Mouse (Mus musculus): ENCODE data around the gene Sh3pxd2a. TPM values are rescaled to one million over a fixed set of nuclear protein-coding genes. Genes with fewer than 3 reads are reported as not detected.

The Sh3pxd2a gene
- total RNA-seq, 2 experiments from 2014 or later = 35.5 to 36.6 TPM

GRCm38 (mm10) chr19:47264322-47265092 lies 199.7 kb downstream of the Sh3pxd2a start:
- peak; percentile 59 to 68 for DNase-seq
- intact Hi-C loops (cut with DNase I) = loop anchor here (1.0 to 5.0 kb wide), 2 partner anchors 74 to 213 kb away; no protein-coding TSS in a partner anchor

- intact Hi-C loops (cut with DNase I) = loop anchor here (1.0 kb wide), 1 partner anchor 75 kb away; no protein-coding TSS in a partner anchor
- DNase-seq = no peak
Measured at GRCm38 (mm10) chr19:47263621-47264020, 200.6 kb downstream of the Sh3pxd2a start.

- DNase-seq = no peak
- intact Hi-C loops (cut with DNase I) = loop anchor here (1.0 kb wide), 1 partner anchor 87 kb away; no protein-coding TSS in a partner anchor
Measured at GRCm38 (mm10) chr19:47261196-47261595, 203.0 kb downstream of the Sh3pxd2a start.

GRCm38 (mm10) chr19:47259581-47259980 lies 204.6 kb downstream of the Sh3pxd2a start:
- intact Hi-C loops (cut with DNase I) = loop anchor here (5.0 kb wide), 2 partner anchors 42 to 132 kb away; no protein-coding TSS in a partner anchor
- DNase-seq = no peak

- intact Hi-C loops (cut with DNase I) = loop anchor here (5.0 kb wide), 2 partner anchors 39 to 129 kb away; no protein-coding TSS in a partner anchor
- DNase-seq = no peak
Measured at GRCm38 (mm10) chr19:47255919-47256318, 208.3 kb downstream of the Sh3pxd2a start.

GRCm38 (mm10) chr19:47255036-47255435 lies 209.2 kb downstream of the Sh3pxd2a start:
- intact Hi-C loops (cut with DNase I) = loop anchor here (5.0 kb wide), 2 partner anchors 38 to 128 kb away; no protein-coding TSS in a partner anchor
- DNase-seq = no peak

GRCm38 (mm10) chr19:47253053-47253628 lies 211.1 kb downstream of the Sh3pxd2a start:
- intact Hi-C loops (cut with DNase I) = no loop called here

GRCm38 (mm10) chr19:47250931-47251330 lies 213.3 kb downstream of the Sh3pxd2a start:
- no peak for DNase-seq
- intact Hi-C loops (cut with DNase I) = no loop called here

More at GRCm38 (mm10) chr19:47253053-47253628, 211.1 kb downstream of the Sh3pxd2a start:
- DNase-seq = no peak

- intact Hi-C loops (cut with DNase I) = no loop called here
- peak; percentile 49 to 62 for DNase-seq
Measured at GRCm38 (mm10) chr19:47248906-47249568, 215.2 kb downstream of the Sh3pxd2a start.

GRCm38 (mm10) chr19:47248296-47248695 lies 215.9 kb downstream of the Sh3pxd2a start:
- intact Hi-C loops (cut with DNase I) = no loop called here
- DNase-seq = no peak

- intact Hi-C loops (cut with DNase I) = no loop called here
Measured at GRCm38 (mm10) chr19:47247791-47248190, 216.4 kb downstream of the Sh3pxd2a start.

GRCm38 (mm10) chr19:47245512-47245911 lies 218.7 kb downstream of the Sh3pxd2a start:
- no peak for DNase-seq
- intact Hi-C loops (cut with DNase I) = no loop called here

More at GRCm38 (mm10) chr19:47247791-47248190, 216.4 kb downstream of the Sh3pxd2a start:
- no peak for DNase-seq

GRCm38 (mm10) chr19:47242227-47242626 lies 222.0 kb downstream of the Sh3pxd2a start:
- intact Hi-C loops (cut with DNase I) = no loop called here
- DNase-seq = no peak

GRCm38 (mm10) chr19:47240957-47241356 lies 223.2 kb downstream of the Sh3pxd2a start:
- intact Hi-C loops (cut with DNase I) = no loop called here

GRCm38 (mm10) chr19:47240076-47240475 lies 224.1 kb downstream of the Sh3pxd2a start:
- no peak for DNase-seq
- intact Hi-C loops (cut with DNase I) = no loop called here

More at GRCm38 (mm10) chr19:47240957-47241356, 223.2 kb downstream of the Sh3pxd2a start:
- no peak for DNase-seq

GRCm38 (mm10) chr19:47233087-47233486 lies 231.1 kb downstream of the Sh3pxd2a start:
- intact Hi-C loops (cut with DNase I) = no loop called here
- DNase-seq = no peak

GRCm38 (mm10) chr19:47232077-47232865 lies 231.9 kb downstream of the Sh3pxd2a start:
- DNase-seq = no peak
- intact Hi-C loops (cut with DNase I) = no loop called here

GRCm38 (mm10) chr19:47231389-47231788 lies 232.8 kb downstream of the Sh3pxd2a start:
- no peak for DNase-seq
- intact Hi-C loops (cut with DNase I) = no loop called here

GRCm38 (mm10) chr19:47230682-47231081 lies 233.5 kb downstream of the Sh3pxd2a start:
- no peak for DNase-seq
- intact Hi-C loops (cut with DNase I) = no loop called here

- peak in 1 of 2 experiments; percentile 57 for DNase-seq
- intact Hi-C loops (cut with DNase I) = no loop called here
Measured at GRCm38 (mm10) chr19:47230082-47230481, 234.1 kb downstream of the Sh3pxd2a start.
